Mouse (Mus musculus) cerebellum, postnatal 4 days (tissue): ENCODE measurements around the gene Mpp5.

Experiments used
- DNase-seq, 2 experiments: peaks; one replicate each; pipeline ENCODE4 v3.0.0; 2022; ENCODE audit warnings: low spot score in 2 of 2, mixed read lengths in 1 of 2

Gene Mpp5

GRCm38 (mm10) chr12:78842429-78842828 lies 93.7 kb downstream of the Mpp5 start:
- DNase-seq: no peak

DNA sequence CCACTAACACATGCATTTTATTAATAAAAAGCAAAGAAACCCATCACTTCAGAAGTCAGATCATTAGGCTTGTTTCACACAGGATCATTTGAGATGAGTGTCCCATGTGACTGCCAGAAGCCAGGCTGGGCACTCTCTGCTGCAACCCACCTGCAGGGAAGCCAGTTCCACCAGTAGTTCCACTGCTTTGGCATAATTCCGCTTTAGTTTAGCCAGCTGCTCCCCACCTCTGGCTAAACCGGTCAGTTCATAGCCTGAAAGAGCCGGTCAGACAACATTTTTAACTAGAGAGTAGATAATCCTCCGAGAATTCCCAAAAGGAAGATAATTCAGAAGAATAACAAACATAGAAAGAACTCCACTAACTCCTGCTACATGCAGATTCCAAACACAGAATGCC lies 99.5 kb downstream of the Mpp5 start:
- DNase-seq: no peak

DNA sequence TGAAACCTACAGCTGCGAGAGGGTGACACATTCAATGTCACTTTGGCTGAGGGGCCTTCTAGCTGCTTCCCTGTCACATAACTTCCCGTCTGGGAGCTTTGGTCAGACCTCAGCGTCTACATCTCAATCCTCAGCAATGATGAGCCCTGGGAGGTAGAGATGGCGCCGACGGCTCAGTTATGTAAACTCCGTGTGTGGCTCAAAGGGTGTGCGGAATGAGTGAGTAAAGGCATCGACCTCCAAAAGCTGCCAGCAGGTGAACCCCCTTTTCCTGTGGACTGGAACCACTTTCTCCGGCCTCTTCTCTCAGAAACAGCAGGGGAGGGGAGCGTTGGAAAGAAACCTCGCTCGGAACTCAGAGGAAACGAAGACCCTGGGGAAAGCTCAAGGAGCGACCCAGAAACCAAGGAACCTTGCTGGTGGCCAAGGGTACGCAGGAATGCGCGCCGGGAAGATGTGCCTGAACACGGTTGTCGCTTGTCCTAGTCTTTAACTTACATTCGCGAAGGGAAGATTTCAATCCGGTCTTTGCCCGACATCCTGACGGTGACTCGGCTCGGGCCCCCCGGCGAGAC lies 112.3 kb downstream of the Mpp5 start:
- DNase-seq: no peak

GRCm38 (mm10) chr12:78861496-78862253 lies 113.0 kb downstream of the Mpp5 start, which contains the start of the genes Atp6v1d and Eif2s1:
Gene Atp6v1d, minus strand, starts transcription at chr12:78861638.
Gene Eif2s1, plus strand, starts transcription at chr12:78861819.
- DNase-seq: peak; percentile 96 to 97

GRCm38 (mm10) chr12:78862254-78862730 lies 113.6 kb downstream of the Mpp5 start:
- no peak for DNase-seq

DNA sequence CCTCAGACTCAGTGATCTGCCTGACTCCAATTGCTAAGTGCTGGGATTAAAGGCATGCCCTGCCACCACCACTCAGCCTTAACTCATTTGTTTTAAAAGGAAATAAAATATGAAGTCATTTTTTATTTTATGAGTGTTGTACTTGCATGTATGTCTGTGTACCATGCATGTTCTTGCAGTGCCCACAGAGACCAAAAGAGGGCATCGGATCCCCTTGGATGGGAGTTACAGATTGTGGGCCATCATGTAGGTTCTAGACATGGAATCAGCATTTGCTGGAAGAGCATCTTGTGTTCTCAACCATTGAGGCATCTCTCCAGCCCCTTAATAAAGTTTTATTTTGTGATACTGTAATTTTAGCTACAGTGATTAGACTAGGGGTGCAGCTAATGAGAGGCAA lies 116.7 kb downstream of the Mpp5 start:
- peak in 1 of 2 experiments; percentile 13 for DNase-seq

GRCm38 (mm10) chr12:78868115-78868514 lies 119.4 kb downstream of the Mpp5 start:
- no peak for DNase-seq

- no peak for DNase-seq
Observed at GRCm38 (mm10) chr12:78874581-78874980, 125.9 kb downstream of the Mpp5 start.

- no peak for DNase-seq
Observed at GRCm38 (mm10) chr12:78890062-78890461, 141.4 kb downstream of the Mpp5 start.
